Mouse (Mus musculus) embryonic fibroblast, embryonic 13.5 days (primary cell): ENCODE measurements at regions not wholly inside any gene's neighbourhood (a gene's known extent, or its start where the extent isn't known, plus 50 kb on each side); places are given as distances from the start of the nearest gene placed in this dataset.

Source experiments
- CTCF ChIP-seq: IDR thresholded peaks from 2 replicates; pipeline ENCODE4 v1.5.1; 2011; ENCODE audit warnings: mild to moderate bottlenecking, control low read depth, low read length, moderate library complexity, borderline replicate concordance; ENCODE audit not compliant: insufficient read depth
- POLR2A ChIP-seq: IDR thresholded peaks from 2 replicates; pipeline ENCODE4 v1.6.1; 2011; ENCODE audit warnings: low read depth, mild to moderate bottlenecking, control low read depth, low read length, moderate library complexity

DNA sequence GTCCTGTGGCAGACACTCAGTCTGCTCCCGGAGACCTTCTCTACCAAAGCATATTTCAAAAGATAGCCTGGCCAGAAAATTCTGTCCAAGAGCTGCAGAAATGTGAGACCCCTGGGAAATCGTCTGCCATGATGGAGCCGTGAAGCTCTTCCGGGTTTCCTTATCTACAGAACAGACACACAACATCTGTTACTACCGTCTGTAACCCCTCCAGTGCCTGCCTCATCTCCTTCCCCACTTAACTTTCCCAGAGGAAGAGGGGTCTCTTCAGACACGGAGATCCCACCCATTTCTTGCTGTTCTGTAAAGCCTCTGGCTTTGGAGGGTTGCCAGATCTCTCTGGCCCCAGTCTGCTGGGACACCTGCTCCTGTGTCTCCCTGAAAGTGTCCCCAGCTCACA is 156.2 kb upstream of the Kcnab2 start:
- TF ChIP-seq CTCF, result no peak
- no peak for TF ChIP-seq POLR2A
